Mouse (Mus musculus) megakaryocyte, embryonic 14.5 days (primary cell): ENCODE measurements around the gene Adcy5. TPM values are rescaled to one million over a fixed set of nuclear protein-coding genes. Genes with fewer than 3 reads are reported as not detected.

Source experiments
- H3K27me3 ChIP-seq: replicated peaks from 2 replicates; pipeline ENCODE3; 2012; ENCODE audit warnings: inconsistent platforms
- H3K36me3 ChIP-seq: replicated peaks from 2 replicates; pipeline ENCODE3; 2012; ENCODE audit warnings: low read length, inconsistent platforms, mixed read lengths
- H3K4me1 ChIP-seq: 2 replicates; pipeline ENCODE4 v1.6.1; 2012; ENCODE audit warnings: inconsistent platforms
- H3K4me3 ChIP-seq: replicated peaks from 2 replicates; pipeline ENCODE3; 2012; ENCODE audit warnings: moderate library complexity, mild to moderate bottlenecking, inconsistent platforms
- H3K9me3 ChIP-seq: 2 replicates; pipeline ENCODE4 v1.6.1; 2012; ENCODE audit warnings: inconsistent platforms
- FLI1 ChIP-seq: IDR thresholded peaks from 2 replicates; pipeline ENCODE4 v1.6.1; 2012; ENCODE audit warnings: low read length, inconsistent platforms, mixed read lengths
- GATA1 ChIP-seq: IDR thresholded peaks from 3 replicates; pipeline ENCODE4 v1.6.1; 2012; ENCODE audit warnings: mixed read lengths, low read length, inconsistent platforms, borderline replicate concordance
- polyA plus RNA-seq: library from polyadenylated mRNA; stranded (reverse); fragments of >175 nt; gene quantifications from 2 replicates; pipeline ENCODE4 v1.2.3, GENCODE M21; 2012; ENCODE audit warnings: low replicate concordance; ENCODE audit not compliant: insufficient read depth

Gene Adcy5
- polyA plus RNA-seq, 1 experiment: 3.9 TPM

DNA sequence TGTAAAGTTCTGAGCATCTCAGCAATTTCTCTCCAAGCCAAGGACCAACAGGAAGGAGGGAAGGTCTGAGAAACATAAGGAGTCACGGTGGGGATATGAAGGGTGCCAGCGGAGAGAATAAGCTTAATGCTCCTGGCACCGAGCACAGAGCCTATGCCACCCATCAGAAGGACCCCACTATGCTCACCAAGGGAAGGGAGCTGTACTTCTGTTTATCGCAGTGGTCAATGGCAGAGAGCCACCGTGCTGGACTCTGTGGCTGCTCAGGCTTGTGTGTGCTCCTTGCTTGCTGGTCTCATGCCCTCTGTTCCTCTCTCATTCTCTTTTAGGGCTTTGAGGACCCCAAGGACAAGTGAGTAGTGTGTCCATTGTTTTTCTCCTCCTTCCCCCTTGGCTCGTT lies 123.5 kb downstream of the Adcy5 start:
- Histone ChIP-seq H3K9me3 (no peaks in the 10 kb centered on the region), H3K36me3 (peaks cover 38% of the 10 kb centered on the region), H3K4me3 (no peak overlapping the region), H3K27me3 (peaks cover 34% of the 10 kb centered on the region), H3K4me1 (peaks cover 13% of the 10 kb centered on the region)
- TF ChIP-seq GATA1 (no peak), FLI1 (no peak)

DNA sequence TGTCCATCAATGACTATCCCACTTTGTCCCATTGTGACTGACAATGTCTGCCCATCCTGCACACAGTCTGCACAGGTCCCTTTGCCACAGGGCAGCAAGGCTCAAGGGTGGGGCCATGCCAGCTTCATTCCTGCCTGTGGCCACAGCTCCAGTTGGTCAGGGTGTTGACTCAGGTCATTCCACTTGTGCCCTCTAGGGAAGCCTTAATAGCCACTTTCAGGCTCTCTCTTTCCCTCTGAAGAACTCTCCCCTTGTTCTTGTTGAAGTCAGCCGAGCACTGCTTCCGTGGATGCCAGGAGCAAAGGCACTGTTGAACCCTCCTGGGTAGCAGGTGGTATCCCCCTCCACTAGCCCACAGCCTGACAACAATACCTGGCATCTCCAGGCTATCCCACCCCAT lies 127.8 kb downstream of the Adcy5 start:
- H3K9me3 ChIP-seq: no peaks in the 10 kb centered on the region; the same call in 1 of the 2 replicates
- no peak overlapping the region for H3K4me3 ChIP-seq
- peaks cover 13% of the 10 kb centered on the region for H3K27me3 ChIP-seq
- peaks cover 40% of the 10 kb centered on the region for H3K36me3 ChIP-seq
- peaks cover 6% of the 10 kb centered on the region for H3K4me1 ChIP-seq
- no peak for TF ChIP-seq GATA1
- no peak for TF ChIP-seq FLI1

DNA sequence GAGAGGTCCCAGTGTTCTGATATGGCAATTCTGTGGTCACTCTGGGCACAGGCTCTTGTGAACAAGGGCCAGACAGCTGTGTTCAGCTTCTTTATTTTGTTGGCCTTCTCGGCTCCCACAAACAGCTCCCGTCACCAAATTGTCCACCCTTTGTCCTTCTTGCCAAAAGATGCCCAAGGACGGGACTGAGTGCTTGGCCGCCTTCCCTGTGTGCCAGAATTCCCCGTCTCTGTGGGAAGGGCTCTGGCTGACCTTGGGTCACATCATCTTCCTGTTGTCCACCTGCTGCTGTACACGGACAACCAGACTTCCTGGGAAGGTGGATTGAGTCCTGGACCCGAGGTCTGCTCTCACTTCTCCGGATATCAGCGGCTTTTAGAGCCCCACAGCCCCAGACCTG lies 131.1 kb downstream of the Adcy5 start:
- TF ChIP-seq GATA1: no peak
- no peak for TF ChIP-seq FLI1
- Histone ChIP-seq H3K36me3 (peaks cover 44% of the 10 kb centered on the region), H3K4me1 (peaks cover 6% of the 10 kb centered on the region), H3K4me3 (no peak overlapping the region), H3K27me3 (peaks cover 21% of the 10 kb centered on the region), H3K9me3 (no peaks in the 10 kb centered on the region; the same call in 1 of the 2 replicates)

DNA sequence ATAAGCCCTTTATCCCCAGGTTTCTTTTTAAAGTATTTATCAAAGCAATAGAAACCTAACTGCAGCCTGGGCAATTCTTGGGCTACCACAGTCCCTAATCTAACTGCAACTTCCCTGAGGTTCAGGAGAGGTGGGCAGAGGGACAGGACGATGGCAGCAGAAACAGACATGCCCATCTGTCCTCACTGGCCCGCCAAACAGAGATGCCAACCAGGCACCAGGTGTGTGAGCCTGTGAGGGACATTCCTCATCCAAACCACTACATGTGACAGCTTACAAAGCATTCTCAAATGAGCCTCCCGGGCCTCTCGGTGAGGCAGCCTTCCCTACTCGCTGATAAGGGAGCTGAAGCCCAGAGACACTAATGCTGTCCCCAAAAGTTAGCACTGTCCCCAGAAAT lies 132.6 kb downstream of the Adcy5 start:
- H3K27me3 ChIP-seq: peaks cover 23% of the 10 kb centered on the region
- H3K4me3 ChIP-seq: no peak overlapping the region
- no peaks in the 10 kb centered on the region; the same call in 1 of the 2 replicates for H3K9me3 ChIP-seq
- TF ChIP-seq FLI1 (no peak), GATA1 (no peak)
- peaks cover 6% of the 10 kb centered on the region for H3K4me1 ChIP-seq
- H3K36me3 ChIP-seq: peaks cover 55% of the 10 kb centered on the region

DNA sequence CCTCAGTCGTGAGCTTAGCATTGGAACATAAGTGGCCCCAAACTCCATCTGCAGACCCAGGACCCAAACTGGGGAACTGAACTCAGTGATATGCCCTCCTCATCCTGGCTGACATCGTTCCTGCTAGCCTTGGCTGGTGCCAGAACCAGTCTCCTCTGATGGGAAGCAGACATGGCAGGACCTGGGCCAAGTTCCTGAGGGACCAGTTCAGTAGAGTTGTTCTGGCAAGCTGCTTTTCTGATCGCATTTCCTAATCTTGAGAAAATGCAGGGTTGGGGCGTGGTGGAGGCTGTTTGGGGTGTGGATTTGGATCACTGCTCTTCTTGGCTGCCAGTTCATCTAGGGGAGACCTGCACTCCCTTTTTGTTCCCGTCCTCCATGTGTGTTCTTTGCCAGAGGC lies 143.1 kb downstream of the Adcy5 start:
- no peaks in the 10 kb centered on the region for H3K9me3 ChIP-seq
- peaks cover 6% of the 10 kb centered on the region for H3K27me3 ChIP-seq
- peaks cover 65% of the 10 kb centered on the region for H3K36me3 ChIP-seq
- H3K4me3 ChIP-seq: no peak overlapping the region
- H3K4me1 ChIP-seq: peaks cover 5% of the 10 kb centered on the region; the same call in 1 of the 2 replicates
- TF ChIP-seq FLI1: no peak
- no peak for TF ChIP-seq GATA1

DNA sequence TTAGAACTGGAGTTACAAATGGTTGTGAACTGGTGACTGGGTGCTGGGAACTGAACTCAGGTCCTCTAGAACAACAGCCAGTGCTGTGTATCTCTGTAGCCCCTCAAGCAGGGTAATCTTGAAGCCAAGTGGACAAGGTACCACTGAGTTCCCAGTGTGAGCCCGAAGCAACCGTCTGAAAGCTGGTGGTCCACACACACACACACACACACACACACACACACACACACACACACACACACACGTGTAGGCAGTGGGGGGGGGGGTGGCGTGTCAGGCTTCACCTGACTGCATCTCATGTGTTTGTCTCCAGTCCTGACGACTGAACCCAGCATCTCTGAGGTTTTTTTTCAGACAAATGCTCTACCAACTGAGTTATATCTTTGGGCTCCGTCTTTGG lies 145.5 kb downstream of the Adcy5 start:
- no peak overlapping the region for H3K4me3 ChIP-seq
- H3K27me3 ChIP-seq: peaks cover 3% of the 10 kb centered on the region
- TF ChIP-seq FLI1 (no peak), GATA1 (no peak)
- H3K4me1 ChIP-seq: peaks cover 5% of the 10 kb centered on the region; the same call in 1 of the 2 replicates
- no peaks in the 10 kb centered on the region for H3K9me3 ChIP-seq
- H3K36me3 ChIP-seq: peaks cover 71% of the 10 kb centered on the region

DNA sequence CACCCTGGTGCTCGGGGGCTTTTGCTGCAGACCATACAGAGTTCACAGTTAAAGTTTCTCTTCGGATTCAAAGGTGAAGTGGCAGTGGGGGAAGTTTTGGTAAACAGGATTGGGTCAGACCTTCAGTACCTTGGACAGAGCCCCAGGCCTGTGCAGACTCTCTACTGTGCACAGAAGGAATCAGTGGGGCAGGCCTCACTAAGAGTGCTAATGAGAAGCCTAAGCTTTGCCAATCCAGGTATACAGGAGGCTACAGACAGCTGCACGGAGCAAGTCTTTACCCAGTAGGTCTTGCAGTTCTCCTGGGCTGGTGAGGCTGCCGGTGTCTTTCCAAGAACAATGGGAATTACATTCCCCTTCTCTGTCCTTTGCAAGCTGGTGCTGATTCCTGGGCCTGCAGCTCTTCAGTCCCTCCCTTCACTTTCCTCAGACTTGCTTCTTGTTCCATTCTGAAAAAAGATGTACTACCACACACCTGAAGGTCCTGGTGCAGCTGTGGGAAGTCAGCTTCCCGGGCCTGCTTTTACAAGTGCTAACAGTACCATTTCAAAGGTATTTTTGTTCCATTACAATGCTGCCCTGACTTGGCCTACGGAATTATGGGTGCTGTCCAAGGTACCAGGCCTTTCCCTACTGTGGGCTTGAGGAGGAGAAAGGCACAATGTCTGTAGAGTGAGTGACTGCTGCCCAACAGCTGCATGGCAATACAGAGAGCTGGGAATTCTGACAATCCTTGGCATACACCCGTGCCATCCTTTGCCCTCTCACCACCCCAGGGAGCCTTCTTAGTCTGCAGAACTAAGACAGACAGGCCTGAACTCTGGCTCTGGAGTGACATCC lies 148.0 kb downstream of the Adcy5 start:
- TF ChIP-seq GATA1: no peak
- no peak for TF ChIP-seq FLI1
- H3K4me3 ChIP-seq: no peak overlapping the region
- H3K36me3 ChIP-seq: peaks cover 66% of the 10 kb centered on the region
- H3K4me1 ChIP-seq: peaks cover 10% of the 10 kb centered on the region; the same call in 1 of the 2 replicates
- H3K27me3 ChIP-seq: no peaks in the 10 kb centered on the region
- H3K9me3 ChIP-seq: no peaks in the 10 kb centered on the region

DNA sequence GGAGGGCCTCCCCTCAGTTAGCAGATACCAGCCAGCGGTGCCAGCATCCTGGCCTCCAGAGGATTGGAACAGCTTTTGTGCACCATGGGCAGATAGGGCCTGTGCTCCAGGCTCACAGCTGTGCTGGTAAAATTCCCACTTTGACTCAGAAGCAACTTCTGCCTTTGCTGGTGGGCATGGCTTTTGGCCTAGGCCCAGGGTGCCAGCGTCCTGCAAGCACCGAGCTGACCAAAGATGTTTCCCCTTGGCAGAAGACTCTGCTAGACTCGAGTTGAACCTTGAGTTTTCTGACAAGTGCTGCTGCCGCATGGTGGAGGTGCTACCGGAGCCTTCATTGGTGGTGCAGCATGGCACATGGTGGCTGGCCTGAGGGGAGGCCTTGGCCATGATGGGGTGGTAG lies 149.0 kb downstream of the Adcy5 start:
- Histone ChIP-seq H3K36me3 (peaks cover 55% of the 10 kb centered on the region), H3K4me3 (no peak overlapping the region), H3K9me3 (no peaks in the 10 kb centered on the region), H3K4me1 (0 out of 2 replicates have a peak, but pooled peaks cover 4% of the 10 kb centered on the region), H3K27me3 (no peaks in the 10 kb centered on the region)
- TF ChIP-seq FLI1 (no peak), GATA1 (no peak)

DNA sequence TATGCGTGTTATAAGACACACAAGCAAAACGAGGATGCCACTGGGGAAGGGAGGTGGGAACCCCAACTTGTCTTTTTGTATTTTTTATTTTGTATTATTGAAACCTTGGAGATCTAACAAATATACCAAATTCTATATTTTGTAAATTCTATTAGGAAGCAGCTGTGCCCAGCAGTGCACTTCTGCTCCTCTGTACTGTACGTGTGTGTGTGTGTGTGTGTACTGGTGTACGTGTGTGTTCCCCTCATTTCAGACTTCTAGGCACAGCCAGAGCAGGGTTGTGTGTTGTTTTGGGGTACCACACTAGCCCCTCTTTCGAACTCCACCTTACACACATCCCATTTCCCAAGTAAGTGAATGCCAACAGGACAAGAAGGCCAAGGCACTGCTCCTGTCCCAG lies 149.7 kb downstream of the Adcy5 start:
- H3K4me3 ChIP-seq: no peak overlapping the region
- TF ChIP-seq FLI1: no peak
- no peak for TF ChIP-seq GATA1
- no peaks in the 10 kb centered on the region for H3K27me3 ChIP-seq
- H3K9me3 ChIP-seq: no peaks in the 10 kb centered on the region
- H3K36me3 ChIP-seq: peaks cover 49% of the 10 kb centered on the region
- H3K4me1 ChIP-seq: 0 out of 2 replicates have a peak, but pooled peaks cover 4% of the 10 kb centered on the region

DNA sequence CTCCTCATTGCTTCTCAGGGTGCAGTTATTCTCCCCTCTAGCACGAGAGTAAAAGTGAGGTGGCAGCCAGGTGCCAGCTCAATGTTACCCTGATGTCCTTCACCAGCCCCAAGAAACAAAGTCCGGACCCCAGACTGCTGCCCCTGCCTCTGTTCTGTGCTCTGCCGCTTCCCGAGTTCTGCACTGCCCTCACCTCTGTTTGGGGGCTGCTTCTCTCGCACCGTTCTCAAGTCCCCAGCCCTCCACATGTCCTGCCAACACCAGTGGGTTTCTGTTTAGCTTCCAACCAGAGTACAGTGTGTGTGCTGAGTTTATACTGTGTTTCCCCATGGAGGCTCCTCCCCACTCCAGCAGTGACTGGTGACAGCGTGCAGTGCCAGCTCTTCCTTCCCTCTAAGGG lies 150.5 kb downstream of the Adcy5 start:
- Histone ChIP-seq H3K27me3 (no peaks in the 10 kb centered on the region), H3K36me3 (peaks cover 42% of the 10 kb centered on the region), H3K9me3 (no peaks in the 10 kb centered on the region), H3K4me1 (0 out of 2 replicates have a peak, but pooled peaks cover 4% of the 10 kb centered on the region), H3K4me3 (no peak overlapping the region)
- TF ChIP-seq GATA1 (no peak), FLI1 (no peak)
